Mouse (Mus musculus): ENCODE data around the gene Pxn.

The Pxn gene

DNA sequence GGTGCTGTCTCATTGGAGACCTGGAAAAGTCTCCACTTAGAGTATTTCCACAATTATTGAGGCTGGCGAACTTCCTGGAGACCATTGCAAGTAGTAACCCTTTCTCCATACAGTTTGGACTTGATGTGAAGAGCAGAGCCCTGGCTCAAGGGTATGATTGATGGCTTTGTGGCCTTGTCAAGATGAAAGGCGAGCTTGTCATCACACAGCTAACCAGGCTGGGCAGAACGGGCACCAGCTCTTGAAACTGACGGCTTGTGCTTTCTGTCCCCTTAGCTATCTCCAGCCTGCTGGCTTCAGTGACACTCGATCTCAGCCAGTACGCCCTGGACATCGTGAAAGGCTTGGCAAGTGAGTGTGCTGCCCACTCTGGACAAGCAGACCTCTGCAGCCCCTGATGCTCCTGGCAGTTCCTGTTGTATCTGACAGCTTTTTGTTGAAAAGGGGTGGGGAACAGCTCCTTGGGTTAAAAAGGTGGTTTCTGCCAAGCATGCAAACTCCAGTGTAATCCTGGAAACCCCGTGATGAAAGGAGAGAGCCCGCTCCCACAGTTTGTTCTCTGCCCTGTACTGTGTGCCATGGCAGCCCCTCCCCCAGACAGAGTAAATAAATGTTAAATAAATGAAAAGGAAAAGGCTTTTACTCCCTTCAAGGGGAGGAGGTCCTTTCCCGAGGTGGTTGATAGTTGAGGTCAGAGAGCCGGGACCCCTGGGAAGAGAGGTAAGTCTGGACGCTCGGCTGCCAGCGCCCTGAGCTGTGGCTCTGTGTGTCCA lies 73.9 kb downstream of the Pxn start:
- DNase-seq (ENCODE audit: low spot score in 2 of 2), result no peak

GRCm38 (mm10) chr5:115581662-115582061 lies 75.2 kb downstream of the Pxn start:
- DNase-seq (ENCODE audit: low spot score in 2 of 2), result no peak

DNA sequence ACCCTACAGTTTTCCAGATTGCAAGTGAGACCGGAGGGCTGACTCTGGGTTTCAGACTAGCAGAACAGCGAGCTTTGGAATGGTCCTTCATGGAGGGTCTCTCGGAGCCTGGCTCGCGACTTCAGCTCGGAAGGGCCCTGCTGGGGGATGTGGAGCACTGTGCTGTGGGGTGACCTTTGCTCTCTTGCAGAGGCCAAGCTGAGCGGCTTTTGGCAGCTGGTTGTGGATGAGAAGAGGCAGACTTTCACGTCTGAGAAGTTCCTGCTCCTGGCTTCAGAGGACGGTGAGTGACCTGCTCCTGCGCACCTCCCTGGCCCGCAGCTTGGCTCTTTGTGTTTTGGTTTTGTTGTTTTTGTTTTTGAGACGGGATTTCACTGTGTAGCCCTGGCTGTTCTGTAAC lies 79.1 kb downstream of the Pxn start:
- DNase-seq (ENCODE audit: low spot score in 2 of 2), result no peak

GRCm38 (mm10) chr5:115586166-115586565 lies 79.7 kb downstream of the Pxn start:
- DNase-seq (ENCODE audit: low spot score in 2 of 2), result no peak

DNA sequence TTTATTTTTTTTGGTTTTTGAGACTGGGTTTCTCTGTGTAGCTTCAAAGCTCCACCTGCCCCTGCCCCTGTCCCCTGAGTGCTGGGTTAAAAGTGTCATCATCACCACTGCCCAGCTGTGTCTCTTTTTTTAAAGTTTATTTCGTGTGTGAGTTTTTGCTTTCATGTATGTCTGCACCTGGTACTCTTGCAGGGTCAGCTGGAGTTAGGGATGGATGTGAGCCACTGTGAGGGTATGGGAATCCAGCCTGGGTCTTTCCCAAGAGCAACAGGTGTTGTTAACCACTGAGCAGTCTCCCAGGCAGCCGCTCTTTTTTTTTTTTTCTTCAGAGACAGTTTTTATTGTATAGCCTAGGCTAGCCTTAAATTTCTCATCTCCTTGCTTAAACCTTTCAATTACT lies 80.3 kb downstream of the Pxn start:
- no peak for DNase-seq (ENCODE audit: low spot score in 2 of 2)

DNA sequence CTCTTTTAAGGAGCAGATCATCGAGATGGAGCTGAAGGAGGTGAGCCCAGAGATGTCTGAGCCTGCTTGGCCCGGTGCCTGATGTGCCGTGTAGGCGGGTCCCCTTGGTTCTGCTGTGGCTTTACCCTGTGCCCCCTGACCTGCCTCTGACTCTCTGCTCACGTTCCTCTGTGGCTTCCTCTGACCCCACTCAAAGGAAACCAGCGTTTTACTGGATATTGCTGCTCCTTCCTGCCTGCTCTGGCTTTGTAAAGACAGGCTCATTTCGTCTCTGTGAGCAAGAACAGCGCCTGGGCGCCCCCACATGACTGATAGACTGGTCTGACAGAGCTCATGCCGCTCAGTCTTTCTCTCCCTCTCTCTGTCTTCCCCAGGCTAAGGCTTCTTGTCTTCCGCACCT lies 84.6 kb downstream of the Pxn start:
- DNase-seq (ENCODE audit: low spot score in 2 of 2), result no peak

DNA sequence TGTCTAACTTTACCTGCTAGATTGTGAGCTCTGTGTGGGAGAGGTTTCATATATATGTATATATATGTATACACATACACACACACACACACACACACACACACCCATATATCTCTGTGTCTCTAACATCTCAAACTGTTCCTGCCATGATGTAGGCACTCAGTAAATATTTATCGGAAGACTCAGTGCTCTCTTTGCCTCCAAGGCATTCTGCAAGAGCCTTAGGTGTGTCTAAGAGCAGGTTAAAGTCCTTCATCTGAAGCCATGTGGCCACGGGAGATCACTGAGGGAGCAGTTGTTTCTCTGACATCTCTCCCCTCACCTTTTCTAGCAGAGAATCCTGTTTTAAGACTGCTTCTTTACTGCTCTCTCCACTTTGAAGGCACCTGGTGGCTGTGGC lies 85.0 kb downstream of the Pxn start:
- DNase-seq (ENCODE audit: low spot score in 2 of 2), result no peak

- no peak for DNase-seq (ENCODE audit: low spot score in 2 of 2)
Observed at GRCm38 (mm10) chr5:115603561-115603960, 97.1 kb downstream of the Pxn start.
